Mouse (Mus musculus): Measurements from ENCODE around the gene Thoc6.
A peak's percentile ranks its signal among the peaks of the same experiment; 100 is the strongest.

GRCm38 (mm10) chr17:23661526-23661925 lies 12.2 kb downstream of the Thoc6 start:
- TF ChIP-seq POLR2A (IDR thresholded peaks at IDR 0.05; ENCODE audit: control insufficient read depth, low read depth, low read length) (no peak), CTCF (IDR thresholded peaks at IDR 0.05; ENCODE audit: control insufficient read depth, insufficient read depth, insufficient replicate concordance, low read depth, low read length) (peak; percentile 51)

Data from testis, adult 2 months (tissue).